8 mouse cellular contexts compared by ENCODE assay signal in genomic region chr10:17723421-17723841, GRCm38 (mm10). TPM values are rescaled to one million over a fixed set of nuclear protein-coding genes. Genes with fewer than 3 reads are reported as not detected.
DNase-seq lines count a peak whose midpoint lies in the region; ATAC-seq lines count a peak whose summit lies in the region.

No protein-coding gene starts in this region.

- H3K9me3 ChIP-seq in heart, embryonic 16.5 days (replicated peaks; ENCODE audit: control insufficient read depth, low read length), result no peaks in the 10 kb centered on the region
- no peaks in the 10 kb centered on the region for H3K9me3 ChIP-seq in hindbrain, embryonic 11.5 days (ENCODE audit: control insufficient read depth, low read length)

- peak overlapping the region; percentile 83 for H3K4me2 ChIP-seq in heart, embryonic 16.5 days (ENCODE audit: low read depth, low read length)
- peak overlapping the region; percentile 66 for H3K4me2 ChIP-seq in hindbrain, embryonic 11.5 days (replicated peaks; ENCODE audit: low read depth, low read length)

- peak overlapping the region; percentile 97 for H3K4me3 ChIP-seq in heart, embryonic 16.5 days (ENCODE audit: low read length)
- peak overlapping the region; percentile 98 for H3K4me3 ChIP-seq in hindbrain, embryonic 11.5 days (ENCODE audit: low read depth, low read length)

- no peak for DNase-seq in heart, postnatal 10 days
- DNase-seq in T-cell, adult 2 months (ENCODE audit: low spot score), result peak; percentile 84
- no peak for DNase-seq in hindbrain, embryonic 11.5 days (ENCODE audit: low spot score)
- DNase-seq in lung, postnatal 25 days (ENCODE audit: low spot score), result peak; percentile 76
- no peak for DNase-seq in urinary bladder, postnatal 25 days (ENCODE audit: low spot score)
- DNase-seq in layer of hippocampus, postnatal 10 days (ENCODE audit: low spot score in 2 of 2), result no peak
- DNase-seq in kidney, adult 8-10 months, result no peak

- H3K4me1 ChIP-seq in heart, embryonic 16.5 days (ENCODE audit: control insufficient read depth, insufficient read depth, low read length), result peaks cover 32% of the 10 kb centered on the region
- no peaks in the 10 kb centered on the region; the same call in 1 of the 2 replicates for H3K4me1 ChIP-seq in hindbrain, embryonic 11.5 days (replicated peaks; ENCODE audit: control insufficient read depth, insufficient read depth, low read length)

- under 1% methylated on average over 30 of the region's 30 CpGs for WGBS in heart, embryonic 16.5 days
- 1% methylated on average over 30 of the region's 30 CpGs for WGBS in hindbrain, embryonic 11.5 days

- H3K27me3 ChIP-seq in heart, embryonic 16.5 days (ENCODE audit: control insufficient read depth, insufficient read depth, low read length), result no peaks in the 10 kb centered on the region
- H3K27me3 ChIP-seq in hindbrain, embryonic 11.5 days (ENCODE audit: control insufficient read depth, insufficient read depth, low read length), result no peaks in the 10 kb centered on the region

- intact Hi-C loops in heart, postnatal 10 days (cut with DNase I), result loop anchor here (2.0 to 10.0 kb wide), 10 partner anchors 161 to 1379 kb away; no protein-coding TSS in a partner anchor

- ATAC-seq in heart, embryonic 16.5 days (replicated peaks; ENCODE audit: extremely low read depth, insufficient read depth, low FRiP score), result peak; percentile 53
- ATAC-seq in hindbrain, embryonic 11.5 days (ENCODE audit: low FRiP score), result peak; percentile 63

- H3K36me3 ChIP-seq in heart, embryonic 16.5 days (ENCODE audit: control insufficient read depth, insufficient read depth), result no peaks in the 10 kb centered on the region
- no peaks in the 10 kb centered on the region for H3K36me3 ChIP-seq in hindbrain, embryonic 11.5 days (ENCODE audit: control insufficient read depth, insufficient read depth, low read length)

- H3K27ac ChIP-seq in heart, embryonic 16.5 days (ENCODE audit: low read length), result peak overlapping the region; percentile 98
- peak overlapping the region; percentile 98 for H3K27ac ChIP-seq in hindbrain, embryonic 11.5 days (ENCODE audit: low read depth, low read length)

- H3K9ac ChIP-seq in heart, embryonic 16.5 days (ENCODE audit: low read length), result peak overlapping the region; percentile 82
- H3K9ac ChIP-seq in hindbrain, embryonic 11.5 days (ENCODE audit: low read depth, low read length), result peak overlapping the region; percentile 97

RNA-seq across cellular contexts. Expression of gene Cited2, which starts 0.4 kb away (rescaled TPM):
- polyA plus RNA-seq in heart, embryonic 16.5 days (2015; fragmentation: Nextera tagmentation; extraction: Ambion mirVana), result 23.9 and 24.0 TPM in 2 replicates
- 10 to 100 TPM; 29.7 to 32.9 TPM for total RNA-seq in heart, postnatal 10 days (2021)
- polyA plus RNA-seq in hindbrain, embryonic 11.5 days (2014; fragmentation: Nextera tagmentation; extraction: Ambion mirVana), result 109 and 121 TPM in 2 replicates
- total RNA-seq in layer of hippocampus, postnatal 10 days (2021), result 10 to 100 TPM; 27.5 to 37.9 TPM

Comparison
In these comparisons a context has a peak if more than half of its experiments do, and no peak if none do; other contexts are left out.
1. DNase-seq: peak in T-cell, adult 2 months (single experiment) and lung, postnatal 25 days (single experiment); none in heart, postnatal 10 days (0 of 2), hindbrain, embryonic 11.5 days (single experiment), urinary bladder, postnatal 25 days (single experiment), layer of hippocampus, postnatal 10 days (0 of 2) and kidney, adult 8-10 months (0 of 2).